Mouse (Mus musculus) liver, adult 2 months (tissue): ENCODE measurements around the gene Pde3b.

Experiments
- CTCF ChIP-seq: fragments of 200-500 bp; IDR thresholded peaks from 2 replicates; pipeline ENCODE4 v1.5.1; 2011; ENCODE audit warnings: low read depth, low read length, control low read depth
- POLR2A ChIP-seq: fragments of 200-500 bp; IDR thresholded peaks from 2 replicates; pipeline ENCODE4 v1.6.1; 2011; ENCODE audit warnings: low read length, control low read depth; ENCODE audit not compliant: insufficient read depth; ENCODE audit errors: extremely low read depth

GRCm38 (mm10) chr7:114453300-114453990 lies 38.4 kb downstream of the Pde3b start:
- TF ChIP-seq CTCF: no peak
- TF ChIP-seq POLR2A: no peak
